Mouse (Mus musculus) left cerebral cortex, postnatal 36 days (tissue): ENCODE data around the gene Nup210. TPM values are rescaled to one million over a fixed set of nuclear protein-coding genes. Genes with fewer than 3 reads are reported as not detected.

Source experiments
- DNase-seq, 2 experiments: peaks; one replicate each; pipeline ENCODE4 v3.0.0; 2021 to 2022; ENCODE audit warnings: low spot score in 2 of 2, mixed read lengths in 1 of 2
- intact Hi-C: fragments of 180-260 bp; cut with DNase I; formaldehyde crosslinking; loops from one replicate; pipeline ENCODE4 v1.15.1; 2025
- total RNA-seq, 2 experiments: library from RNA; stranded (reverse); gene quantifications; 2 replicates each; pipeline ENCODE4 v1.2.3; 2021

The Nup210 gene
- 10 to 100 TPM; 24.8 to 27.7 TPM for total RNA-seq

DNA sequence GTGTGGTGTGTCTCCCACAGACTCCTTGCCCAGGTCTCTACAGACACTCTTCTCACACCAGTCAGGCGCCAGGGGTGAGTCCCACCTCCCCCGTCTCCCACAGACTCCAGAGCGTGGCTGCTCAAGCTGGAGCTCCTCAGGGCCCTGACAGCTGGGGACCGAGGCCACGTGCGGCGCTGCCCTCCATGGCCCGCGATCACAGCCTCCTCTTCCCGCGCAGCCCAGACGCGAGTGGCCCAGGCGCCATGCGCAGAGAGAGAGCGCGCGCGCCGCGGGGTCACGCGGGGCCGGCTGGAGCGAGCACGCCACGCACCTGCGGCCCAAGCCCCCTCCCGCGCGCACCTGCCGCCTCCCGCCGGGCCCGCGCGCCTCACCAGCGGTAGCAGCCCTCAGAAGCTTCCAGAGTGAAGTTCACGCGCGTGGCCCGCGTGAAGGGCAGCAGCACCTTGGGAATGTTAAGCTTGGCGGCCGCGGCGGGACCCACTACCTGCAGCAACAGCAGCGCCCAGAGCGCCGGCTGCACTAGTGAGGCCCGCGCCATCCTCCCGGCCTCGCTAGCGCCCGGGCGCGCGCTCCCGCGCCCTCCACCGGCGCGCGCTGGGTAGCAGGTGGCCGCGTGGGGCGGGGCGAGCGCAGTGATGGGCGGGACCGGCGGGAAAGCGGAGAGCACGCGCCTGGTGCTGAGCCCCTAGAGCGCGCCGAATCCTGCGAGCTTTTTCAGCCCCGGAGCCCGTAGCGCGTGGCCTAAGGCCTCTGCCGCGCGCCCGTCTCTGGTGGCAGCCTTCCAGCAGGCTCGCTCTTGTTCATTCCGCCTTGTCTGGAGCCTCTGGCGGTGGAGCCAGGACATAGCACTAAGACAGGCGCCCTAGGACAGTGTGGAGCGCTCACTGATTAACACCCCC is at the start of gene Nup210:
Gene Nup210, minus strand, starts transcription at position 586 of the 902 bp plus-strand sequence.
- intact Hi-C loops, result no loop called here
- DNase-seq, result peak; percentile 95

- DNase-seq, result peak; percentile 73 to 76
- intact Hi-C loops, result loop anchor here (1.0 kb wide), 1 partner anchor 112 kb away; no protein-coding TSS in a partner anchor
Observed at GRCm38 (mm10) chr6:91165210-91165609, 48.6 kb upstream of the Nup210 start.

DNA sequence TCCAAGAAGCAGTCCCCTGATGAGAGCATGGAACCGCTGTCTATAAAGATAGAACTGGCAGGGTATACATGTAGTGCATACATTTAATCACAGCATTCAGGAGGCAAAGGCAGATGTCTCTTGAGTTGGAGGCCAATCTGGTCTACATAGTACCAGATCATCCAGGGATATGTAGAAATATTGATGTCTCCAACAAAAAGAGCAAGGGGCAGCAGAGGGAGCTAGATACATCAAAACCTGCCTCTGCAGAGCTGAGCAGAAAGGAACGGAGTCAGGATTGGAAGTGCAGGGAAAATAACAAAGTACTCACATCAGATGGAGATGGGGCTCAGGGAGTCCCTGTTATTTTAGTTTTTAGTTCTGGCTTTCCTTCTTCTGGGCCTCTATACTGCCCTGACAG is 48.0 kb upstream of the Nup210 start:
- intact Hi-C loops, result no loop called here
- no peak for DNase-seq

GRCm38 (mm10) chr6:91163195-91163911 is 46.7 kb upstream of the Nup210 start:
- DNase-seq, result no peak
- intact Hi-C loops, result no loop called here

- intact Hi-C loops, result no loop called here
- no peak for DNase-seq
Observed at GRCm38 (mm10) chr6:91162314-91162713, 45.7 kb upstream of the Nup210 start.

DNA sequence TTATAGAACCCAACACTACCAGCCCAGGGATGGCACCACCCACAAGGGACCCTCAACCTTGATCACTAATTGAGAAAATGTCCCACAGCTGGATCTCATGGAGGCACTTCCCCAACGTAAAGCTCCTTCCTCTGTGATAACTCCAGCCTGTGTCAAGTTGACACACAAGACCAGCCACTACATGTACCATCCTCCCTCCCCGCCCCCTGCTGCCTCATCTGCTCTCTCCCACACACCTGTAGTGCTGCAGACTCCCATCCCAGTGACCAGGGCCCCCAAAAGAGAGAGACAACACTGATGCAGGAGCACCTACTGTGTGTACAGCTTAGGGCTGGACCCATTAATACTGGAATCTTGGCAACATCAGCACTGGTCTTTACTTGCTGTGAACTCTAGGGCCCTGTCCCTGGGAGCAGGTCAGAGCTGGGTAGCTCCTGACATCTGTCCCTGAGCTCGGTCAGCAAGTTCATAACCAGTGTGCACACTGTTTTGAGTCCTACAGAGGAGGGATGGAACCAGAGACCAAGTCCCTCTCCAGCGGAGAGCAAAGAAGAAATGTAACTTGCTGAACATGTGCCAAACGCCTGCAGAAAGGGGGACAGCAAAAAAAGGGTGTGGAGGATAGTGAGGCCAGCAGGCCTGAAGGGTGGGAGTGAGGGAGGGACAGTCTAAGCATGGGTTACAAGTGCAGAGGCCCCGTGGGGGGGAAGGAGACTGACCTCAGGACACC is 45.0 kb upstream of the Nup210 start:
- no peak for DNase-seq
- intact Hi-C loops, result no loop called here

GRCm38 (mm10) chr6:91160976-91161375 is 44.3 kb upstream of the Nup210 start:
- intact Hi-C loops, result no loop called here
- no peak for DNase-seq

DNA sequence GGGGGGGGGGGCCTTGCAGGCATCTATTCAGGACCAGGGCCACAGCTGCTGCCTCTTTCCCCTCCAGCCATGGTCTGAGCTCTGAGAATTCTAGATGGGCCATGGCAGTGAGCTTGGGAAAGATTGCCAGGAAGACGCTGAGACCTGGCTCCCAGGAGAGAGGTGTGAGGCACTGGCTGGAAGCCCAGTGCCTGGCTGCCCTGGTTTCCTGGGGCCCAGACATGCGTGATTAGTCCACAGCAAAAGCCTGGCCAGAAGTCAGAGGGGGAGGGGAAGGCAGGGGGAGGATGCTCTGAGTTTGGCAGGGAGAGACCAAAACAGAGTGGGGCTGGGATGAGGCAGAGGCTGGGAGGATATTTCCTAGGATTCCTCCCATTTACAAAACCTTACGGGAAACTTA is 43.8 kb upstream of the Nup210 start:
- DNase-seq, result peak in 1 of 2 experiments; percentile 54
- intact Hi-C loops, result no loop called here

DNA sequence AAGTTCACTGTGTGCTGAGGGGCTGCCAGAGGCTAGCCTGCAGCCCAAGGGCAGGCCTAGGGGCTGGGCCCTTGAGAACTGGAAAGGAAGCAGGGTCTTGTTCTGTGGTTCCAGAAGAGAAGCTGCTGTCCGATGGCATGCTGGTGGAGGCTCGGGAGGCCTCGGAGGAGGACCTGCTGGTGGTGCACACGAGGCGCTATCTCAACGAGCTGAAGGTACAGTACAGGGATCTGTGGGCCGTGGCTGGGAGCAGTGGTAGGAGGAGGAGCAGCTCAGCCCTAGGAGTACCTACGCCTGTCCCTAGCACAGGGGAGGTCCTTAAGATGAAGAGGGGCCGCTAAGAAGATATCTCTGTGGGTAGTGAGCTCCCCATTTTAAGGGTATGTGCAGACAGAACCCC is 42.4 kb upstream of the Nup210 start:
- DNase-seq, result no peak

GRCm38 (mm10) chr6:91157237-91157570 is 40.6 kb upstream of the Nup210 start:
- intact Hi-C loops, result no loop called here

More for the DNA sequence above, 42.4 kb upstream of the Nup210 start:
- intact Hi-C loops, result no loop called here

GRCm38 (mm10) chr6:91156554-91157236 is 40.1 kb upstream of the Nup210 start, which contains the start of gene Hdac11:
TSS of gene Hdac11 (plus strand) at chr6:91156665.
- DNase-seq, result peak; percentile 89 to 92
- intact Hi-C loops, result no loop called here

More at GRCm38 (mm10) chr6:91157237-91157570, 40.6 kb upstream of the Nup210 start:
- DNase-seq, result no peak

DNA sequence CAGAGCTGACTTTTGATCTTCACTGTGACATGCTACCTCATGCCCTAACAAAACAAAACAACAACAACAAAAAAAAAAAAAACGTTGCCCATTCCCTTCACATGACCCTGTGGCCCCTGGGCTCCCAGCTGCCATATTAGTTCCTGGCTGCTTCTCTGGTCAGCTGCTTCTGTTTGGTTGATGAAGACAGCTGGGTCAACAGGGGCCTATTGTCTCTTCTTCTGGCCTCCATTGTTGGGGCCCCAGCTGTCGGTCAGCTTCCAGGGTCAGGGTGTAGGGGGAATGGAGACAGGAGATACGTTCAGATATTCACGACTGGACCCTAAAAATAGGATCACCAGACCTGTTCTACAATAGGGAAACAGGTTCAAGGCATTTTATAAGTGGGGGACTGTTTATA is 39.4 kb upstream of the Nup210 start:
- intact Hi-C loops, result no loop called here
- DNase-seq, result no peak

GRCm38 (mm10) chr6:91155286-91155685 is 38.7 kb upstream of the Nup210 start:
- intact Hi-C loops, result no loop called here
- DNase-seq, result no peak

DNA sequence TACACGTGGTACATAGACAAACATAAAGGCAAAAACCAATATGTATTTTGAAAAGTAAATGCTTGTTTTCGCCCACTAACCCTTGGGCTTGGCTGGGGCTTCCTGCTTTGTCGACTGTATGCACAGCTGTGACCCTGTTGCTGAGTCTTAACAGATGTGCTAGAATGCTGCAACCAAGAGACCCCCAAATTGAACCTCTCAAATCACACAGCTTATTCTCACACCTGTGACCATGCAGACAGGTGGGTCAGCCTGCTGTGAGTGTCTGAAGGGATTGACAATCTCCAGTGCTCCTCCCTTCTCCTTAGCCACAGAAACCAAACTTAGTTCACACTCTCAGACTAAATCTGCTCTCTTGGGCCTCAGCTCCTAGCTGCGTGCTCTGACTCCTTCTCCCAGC is 38.1 kb upstream of the Nup210 start:
- DNase-seq, result no peak
- intact Hi-C loops, result no loop called here

DNA sequence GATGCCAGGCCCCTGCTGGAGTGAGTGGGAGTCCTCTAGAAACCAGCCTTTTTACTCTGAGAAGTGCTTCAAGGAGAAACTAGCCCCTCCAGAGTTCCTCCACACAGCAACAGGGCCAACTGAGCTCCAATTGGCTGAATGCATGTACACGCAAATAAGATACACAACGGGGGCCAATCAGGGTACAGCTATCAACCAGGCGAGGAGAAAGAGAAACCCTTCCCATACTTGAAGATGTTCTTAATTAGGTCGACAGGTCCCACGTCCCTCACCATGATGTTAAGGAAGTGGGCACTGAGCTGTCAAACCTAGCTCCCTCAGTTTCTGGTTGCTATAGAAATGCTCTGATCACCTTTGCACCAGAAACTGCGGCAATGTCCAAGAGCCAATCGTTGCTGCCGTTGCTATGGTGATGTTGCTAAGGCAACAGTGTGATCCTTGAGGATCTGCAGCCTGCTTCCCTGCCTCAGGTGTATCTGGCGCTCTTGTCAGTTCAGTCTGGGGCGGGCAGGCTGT is 37.0 kb upstream of the Nup210 start:
- intact Hi-C loops, result no loop called here
- peak; percentile 72 to 78 for DNase-seq

DNA sequence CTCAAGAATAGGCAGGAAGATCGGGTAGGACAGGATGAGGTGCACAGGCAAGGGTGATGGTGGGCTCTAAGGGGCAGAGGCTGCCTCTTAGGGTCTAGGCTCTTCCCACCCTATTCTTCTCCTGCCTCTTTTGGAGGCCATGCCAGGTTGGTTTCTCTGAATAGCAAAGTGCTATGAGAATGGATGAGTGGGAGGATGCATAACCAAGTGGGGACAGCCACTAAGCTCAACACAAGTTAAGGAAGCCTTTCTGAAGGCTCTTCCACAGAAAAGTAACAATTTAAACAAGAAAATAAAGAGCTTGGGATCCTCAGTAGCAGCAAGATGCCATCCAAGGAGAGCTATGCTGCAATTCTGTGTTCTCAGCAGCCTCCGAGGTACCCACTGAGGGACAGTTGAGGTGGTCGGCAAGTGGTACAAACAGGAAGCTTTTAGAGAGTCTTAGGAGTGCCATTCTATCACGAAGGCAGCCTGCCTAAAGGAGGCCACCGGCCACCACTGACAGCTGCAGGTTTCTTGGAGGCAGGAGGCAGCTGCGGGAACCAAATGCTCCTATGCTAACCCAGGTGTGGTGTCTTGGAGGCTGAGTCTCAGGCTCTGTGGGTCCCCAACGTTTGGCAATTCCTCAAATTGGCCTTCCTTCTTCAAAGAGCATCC is 36.4 kb upstream of the Nup210 start:
- intact Hi-C loops, result no loop called here
- no peak for DNase-seq

DNA sequence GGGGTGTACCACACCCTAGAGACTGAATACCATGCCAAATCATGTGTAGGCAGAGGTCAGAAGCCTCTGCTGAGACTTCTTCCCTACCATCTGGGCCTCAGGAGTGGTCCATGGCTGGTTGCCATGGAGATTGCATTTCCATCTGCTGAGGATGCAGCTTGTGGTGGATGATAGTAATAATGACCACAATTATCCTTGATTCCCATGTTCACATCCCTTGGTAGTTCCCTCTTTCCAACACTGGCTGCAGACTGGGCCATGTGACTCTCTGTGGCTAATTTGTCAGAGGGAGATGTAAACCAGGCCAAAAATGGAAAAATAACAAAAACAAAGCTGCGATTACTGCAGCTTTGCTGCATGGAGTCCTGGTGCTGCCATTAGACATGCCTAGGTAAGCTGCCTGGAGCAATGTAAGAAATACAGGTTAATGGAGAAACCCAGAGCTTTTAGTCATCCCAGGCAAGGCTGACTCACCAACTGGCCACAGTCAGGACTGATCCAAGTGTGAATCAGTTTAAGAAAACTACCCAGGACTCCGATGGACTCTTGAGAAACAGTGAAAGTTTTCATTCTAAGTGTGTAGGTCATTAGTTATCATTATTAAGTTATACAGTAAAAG is 30.6 kb upstream of the Nup210 start:
- intact Hi-C loops, result loop anchor here (10.0 kb wide), 1 partner anchor 162 kb away; the partner anchor contains the start of gene Iqsec1

DNA sequence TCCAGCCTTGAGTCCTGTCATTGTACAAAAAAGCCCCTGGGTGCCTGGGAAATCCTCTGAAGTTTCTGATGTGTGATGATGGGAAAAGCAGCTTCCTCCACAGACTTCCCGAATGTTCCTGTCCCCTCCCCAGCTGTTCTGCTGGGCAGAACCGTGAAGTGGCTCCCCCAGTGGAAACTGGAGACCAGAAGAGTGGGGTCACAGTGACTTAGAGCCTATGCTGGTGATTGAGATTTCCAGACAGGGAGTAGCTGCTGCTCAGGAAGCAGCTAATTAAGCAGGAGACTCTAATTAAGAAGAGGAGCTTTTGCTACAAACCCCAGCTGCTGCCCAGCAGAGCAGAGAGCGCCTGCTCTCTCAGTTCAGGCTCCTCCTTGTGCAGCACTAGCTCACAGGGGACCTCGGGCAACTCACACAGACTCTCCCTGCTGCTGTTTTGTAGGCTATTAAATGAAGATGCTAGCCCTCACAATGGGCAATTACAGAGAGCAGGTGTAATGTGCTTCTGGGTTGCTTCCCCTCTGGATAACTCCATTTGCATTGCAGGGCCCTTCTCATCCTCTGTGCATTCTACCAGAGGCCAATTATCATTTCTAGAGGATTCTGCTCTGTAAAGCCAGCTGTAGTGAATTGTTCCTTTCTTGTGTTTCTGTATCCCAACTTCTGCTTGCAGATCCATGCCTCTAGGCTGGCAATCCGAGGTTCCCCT is 30.0 kb upstream of the Nup210 start:
- no peak for DNase-seq
- intact Hi-C loops, result loop anchor here (10.0 kb wide), 1 partner anchor 162 kb away; the partner anchor contains the start of gene Iqsec1

More for the DNA sequence above, 30.6 kb upstream of the Nup210 start:
- no peak for DNase-seq
